Mouse (Mus musculus) heart, postnatal 0 days (tissue): ENCODE data around the gene Tmem268. TPM values are rescaled to one million over a fixed set of nuclear protein-coding genes. Genes with fewer than 3 reads are reported as not detected.

Source experiments
- ATAC-seq: fragments of 200-750 bp; cut with Nextera tagmentation; 2 replicates; pipeline ENCODE4 v1.8.0; 2017; ENCODE audit warnings: low read depth, moderate number of reproducible peaks, moderate library complexity; ENCODE audit not compliant: insufficient read depth
- DNase-seq: peaks from one replicate; pipeline ENCODE4 v3.0.0-alpha.2; 2016; ENCODE audit warnings: low spot score
- H3K27ac ChIP-seq: fragments of 300-500 bp; sonication (generic); 2 replicates; pipeline ENCODE4 v1.5.1; 2014; ENCODE audit warnings: low read depth, mild to moderate bottlenecking
- H3K27me3 ChIP-seq: fragments of 300-500 bp; sonication (generic); 2 replicates; pipeline ENCODE4 v1.6.1; 2014; ENCODE audit warnings: low read length, mixed read lengths; ENCODE audit not compliant: control insufficient read depth, insufficient read depth
- H3K36me3 ChIP-seq: fragments of 300-500 bp; sonication (generic); replicated peaks from 2 replicates; pipeline ENCODE4 v1.6.1; 2014; ENCODE audit warnings: low read length, mixed read lengths; ENCODE audit not compliant: control insufficient read depth, insufficient read depth
- H3K4me1 ChIP-seq: fragments of 300-500 bp; sonication (generic); 2 replicates; pipeline ENCODE4 v1.6.1; 2014; ENCODE audit warnings: antibody characterized with exemption; ENCODE audit not compliant: control insufficient read depth, insufficient read depth
- H3K4me2 ChIP-seq: fragments of 300-500 bp; sonication (generic); 2 replicates; pipeline ENCODE4 v1.6.1; 2014; ENCODE audit warnings: low read depth, mild to moderate bottlenecking, low read length, moderate library complexity
- H3K4me3 ChIP-seq: fragments of 300-500 bp; sonication (generic); 2 replicates; pipeline ENCODE4 v1.5.1; 2014; ENCODE audit warnings: low read depth, low read length
- H3K9ac ChIP-seq: fragments of 300-500 bp; sonication (generic); replicated peaks from 2 replicates; pipeline ENCODE4 v1.6.1; 2014; ENCODE audit warnings: low read depth, low read length, mixed read lengths
- H3K9me3 ChIP-seq: fragments of 300-500 bp; sonication (generic); replicated peaks from 2 replicates; pipeline ENCODE4 v1.6.1; 2016; ENCODE audit warnings: low read length; ENCODE audit not compliant: control insufficient read depth
- CTCF ChIP-seq: IDR thresholded peaks from 2 replicates; pipeline ENCODE4 v1.5.1; 2016; ENCODE audit warnings: antibody characterized with exemption, control low read depth, low read depth
- EP300 ChIP-seq: IDR thresholded peaks from 2 replicates; pipeline ENCODE4 v1.6.1; 2016; ENCODE audit warnings: antibody characterized with exemption, low read depth
- WGBS: fragments of 180-500 bp; shearing (Covaris S2); extraction: QIAGEN DNeasy Blood & Tissue Kit; methylation state at CpG from one replicate; pipeline ENCODE4 v1.1.7; 2014; 5-methylcytosine and 5-hydroxymethylcytosine counted together
- polyA plus RNA-seq: library from polyadenylated mRNA; unstranded; fragments of >200 nt; fragmentation: Nextera tagmentation; extraction: Ambion mirVana; gene quantifications from 2 replicates; pipeline ENCODE4 v1.2.1, GENCODE M21; 2015
- total RNA-seq: library from RNA; depleted of rRNA; stranded (reverse); fragments of >200 nt; gene quantifications from 2 replicates; pipeline ENCODE4 v1.2.3, GENCODE M21; 2014; ENCODE audit warnings: low replicate concordance; rRNA removed

The Tmem268 gene
- 5.2 and 10.0 TPM in 2 replicates for total RNA-seq
- 4.6 and 4.7 TPM in 2 replicates for polyA plus RNA-seq

DNA sequence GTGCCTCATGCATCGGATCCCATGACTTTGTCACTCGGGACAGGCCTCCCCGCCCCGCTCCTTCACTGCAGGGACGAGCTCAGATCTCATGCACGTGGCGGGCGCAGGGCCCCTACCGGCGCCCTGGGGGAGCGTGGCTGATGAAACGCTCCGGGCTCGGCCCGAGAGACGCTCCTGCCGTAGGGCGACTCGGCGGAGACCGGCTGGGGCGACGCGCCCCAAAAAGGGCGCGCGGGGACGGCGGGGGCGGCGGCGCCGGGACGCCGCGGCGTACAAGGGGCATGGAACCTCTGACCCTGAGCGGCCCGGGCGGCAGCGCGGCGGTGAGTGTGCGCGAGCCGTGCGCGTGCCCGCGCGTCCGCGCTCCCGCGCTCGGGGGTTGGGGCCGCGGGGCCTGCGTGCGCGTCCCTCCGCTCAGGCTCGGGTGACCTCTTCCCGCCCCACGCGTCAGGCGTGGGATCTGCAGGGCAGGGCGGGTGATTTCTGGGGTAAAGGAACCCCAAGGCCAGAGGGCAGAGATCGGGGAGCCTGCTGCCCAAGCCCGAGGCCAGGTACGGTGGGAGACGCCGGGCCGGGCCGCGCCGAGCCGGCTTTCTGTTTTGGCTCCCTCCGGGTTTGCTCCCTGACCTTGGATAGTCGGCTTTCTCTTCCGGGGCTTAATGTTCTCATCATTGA lies at the start of gene Tmem268:
Gene Tmem268, plus strand, starts transcription at position 375 of the 675 bp plus-strand sequence.
- Histone ChIP-seq H3K9ac (peak within 1 kb of the TSS; percentile 76), H3K4me2 (peak within 1 kb of the TSS; percentile 76), H3K9me3 (no peaks in the 10 kb centered on the region), H3K27ac (peak within 1 kb of the TSS; percentile 71), H3K27me3 (no peaks in the 10 kb centered on the region), H3K4me3 (peak within 1 kb of the TSS; percentile 73), H3K36me3 (peaks cover 11% of the 10 kb centered on the region), H3K4me1 (peaks cover 30% of the 10 kb centered on the region)
- under 1% methylated on average over 74 of the region's 81 CpGs for WGBS
- ATAC-seq (peak; percentile 84), DNase-seq (peak; percentile 75)
- TF ChIP-seq CTCF (peak; percentile 14; the same call in 1 of the 2 replicates), EP300 (0 out of 2 replicates have a peak, but pooled peaks have one; percentile 43)

DNA sequence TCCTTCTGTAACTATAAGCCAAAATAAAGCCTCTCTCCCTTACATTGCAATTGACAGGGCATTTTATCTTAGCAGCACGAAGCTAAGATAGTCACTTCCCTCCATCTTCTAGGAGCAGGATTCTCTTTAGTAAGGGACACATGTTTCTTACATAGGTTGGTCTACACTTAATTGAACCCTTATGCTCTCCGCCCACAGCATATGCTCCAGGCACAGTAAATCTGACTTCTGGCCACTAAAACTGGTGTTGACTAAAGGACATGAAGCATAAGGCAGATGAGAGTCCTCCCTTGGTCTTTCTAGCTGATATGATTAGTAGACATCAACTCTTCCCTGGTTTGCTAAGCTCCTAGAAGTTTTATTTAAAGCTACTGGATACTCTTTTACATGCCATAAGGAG lies 45.7 kb upstream of the Tmem268 start:
- Histone ChIP-seq H3K36me3 (no peaks in the 10 kb centered on the region), H3K4me1 (no peaks in the 10 kb centered on the region), H3K27me3 (no peaks in the 10 kb centered on the region), H3K4me2 (no peak overlapping the region), H3K27ac (no peak overlapping the region), H3K9ac (no peak overlapping the region), H3K4me3 (no peak overlapping the region), H3K9me3 (no peaks in the 10 kb centered on the region)
- ATAC-seq (no peak), DNase-seq (no peak)
- 66% methylated on average over 2 of the region's 2 CpGs for WGBS
- TF ChIP-seq EP300 (no peak), CTCF (no peak)

DNA sequence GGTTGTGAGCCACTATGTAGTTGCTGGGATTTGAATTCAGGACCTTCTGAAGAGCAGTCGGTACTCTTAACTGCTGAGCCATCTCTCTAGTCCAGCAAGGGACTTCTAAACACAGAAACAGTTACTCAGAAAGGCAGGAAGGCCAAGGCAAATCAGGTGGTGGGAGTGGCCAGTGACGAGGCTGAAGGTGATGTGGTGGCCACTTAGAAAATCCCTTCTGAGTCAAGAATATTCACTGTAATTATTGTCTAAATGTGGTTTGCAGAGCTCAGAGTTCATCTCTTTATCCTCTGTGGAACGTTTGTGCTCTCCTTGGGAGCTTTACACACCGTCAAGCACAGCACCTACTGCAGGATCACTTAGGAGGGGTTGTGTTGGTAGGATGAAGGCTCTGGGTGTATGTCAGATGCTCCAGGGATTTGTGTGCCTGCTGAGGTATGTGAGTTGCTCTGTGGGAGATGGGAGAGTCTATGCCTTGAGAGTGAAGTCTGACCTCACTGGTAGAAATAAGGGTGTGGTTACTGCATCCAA lies 44.1 kb upstream of the Tmem268 start:
- ATAC-seq, result no peak
- no peaks in the 10 kb centered on the region for H3K9me3 ChIP-seq
- H3K27me3 ChIP-seq, result no peaks in the 10 kb centered on the region
- no peaks in the 10 kb centered on the region for H3K4me1 ChIP-seq
- no peak for DNase-seq
- no peaks in the 10 kb centered on the region for H3K36me3 ChIP-seq
- TF ChIP-seq CTCF (no peak), EP300 (no peak)
- H3K4me3 ChIP-seq, result no peak overlapping the region
- H3K9ac ChIP-seq, result no peak overlapping the region
- no peak overlapping the region for H3K27ac ChIP-seq
- WGBS, result 62% methylated on average over 4 of the region's 4 CpGs
- no peak overlapping the region for H3K4me2 ChIP-seq

DNA sequence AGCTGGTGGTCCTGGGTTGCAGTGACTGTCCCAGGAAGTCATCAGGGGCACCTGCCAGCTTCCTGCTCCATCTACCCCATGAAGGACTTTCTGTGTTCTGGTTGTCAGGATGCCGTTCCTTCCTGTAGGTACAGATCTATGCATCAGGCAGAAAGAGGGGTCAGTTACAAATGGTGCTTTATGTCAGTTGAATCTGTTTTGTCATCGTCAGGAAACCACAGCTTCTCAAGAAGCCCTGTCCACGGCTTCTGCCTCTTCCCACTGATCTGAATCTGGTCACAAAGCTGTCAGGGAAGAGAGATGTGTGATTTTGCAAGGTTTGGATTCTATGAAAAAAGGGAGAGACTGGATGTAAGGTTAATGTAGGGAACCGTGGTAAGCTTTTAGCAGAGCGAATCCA lies 43.6 kb upstream of the Tmem268 start:
- TF ChIP-seq EP300, result no peak
- TF ChIP-seq CTCF, result no peak
- Histone ChIP-seq H3K36me3 (no peaks in the 10 kb centered on the region), H3K27me3 (no peaks in the 10 kb centered on the region), H3K9me3 (no peaks in the 10 kb centered on the region), H3K4me2 (no peak overlapping the region), H3K4me3 (no peak overlapping the region), H3K27ac (no peak overlapping the region), H3K4me1 (no peaks in the 10 kb centered on the region), H3K9ac (no peak overlapping the region)
- no peak for DNase-seq
- ATAC-seq, result no peak
- WGBS, result 70% methylated on average over 5 of the region's 5 CpGs

DNA sequence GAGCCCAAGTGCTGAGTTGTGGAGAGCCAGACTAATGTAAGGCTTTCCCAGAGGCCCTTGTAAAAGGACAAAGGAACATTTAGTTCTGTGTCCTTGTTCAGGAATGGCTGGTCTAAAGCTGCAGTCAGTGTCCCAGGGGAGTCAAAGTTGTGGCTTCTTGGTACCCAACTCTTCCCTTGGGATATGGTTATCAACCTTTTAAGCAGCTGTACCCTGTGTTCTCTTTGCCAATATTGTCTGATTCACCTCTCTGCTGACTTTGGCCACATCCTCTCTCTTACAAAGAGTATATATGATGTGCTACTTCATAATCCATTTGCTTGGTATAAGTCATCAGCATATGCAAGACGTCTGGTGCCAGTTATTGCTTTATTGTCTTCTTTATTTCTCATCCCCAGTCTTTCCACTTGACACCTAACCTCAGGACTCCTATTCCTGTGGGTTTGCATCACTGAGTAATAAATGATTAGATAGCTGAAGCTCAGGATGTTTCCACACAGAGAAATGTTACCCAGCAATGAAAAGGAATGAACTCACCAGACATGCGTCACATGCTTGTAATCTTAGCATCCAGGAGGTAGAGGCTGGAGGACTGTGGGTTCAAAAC lies 36.7 kb upstream of the Tmem268 start:
- H3K27me3 ChIP-seq, result no peaks in the 10 kb centered on the region
- no peak for DNase-seq
- no peak overlapping the region for H3K9ac ChIP-seq
- no peak overlapping the region for H3K4me3 ChIP-seq
- H3K4me2 ChIP-seq, result no peak overlapping the region
- no peaks in the 10 kb centered on the region for H3K36me3 ChIP-seq
- no peak overlapping the region for H3K27ac ChIP-seq
- TF ChIP-seq CTCF (no peak), EP300 (no peak)
- no peaks in the 10 kb centered on the region for H3K4me1 ChIP-seq
- no peaks in the 10 kb centered on the region for H3K9me3 ChIP-seq
- 75% methylated on average over 2 of the region's 2 CpGs for WGBS
- no peak for ATAC-seq
